Mouse (Mus musculus) forebrain, embryonic 16.5 days (tissue): ENCODE data around the gene Grin2c. TPM values are rescaled to one million over a fixed set of nuclear protein-coding genes. Genes with fewer than 3 reads are reported as not detected.

Experiments
- ATAC-seq: fragments of 200-750 bp; cut with Nextera tagmentation; 2 replicates; pipeline ENCODE4 v1.8.0; 2017; ENCODE audit warnings: mild to moderate bottlenecking, moderate library complexity
- H3K27ac ChIP-seq: fragments of 300-500 bp; sonication (generic); 2 replicates; pipeline ENCODE4 v1.5.1; 2014; ENCODE audit warnings: low read length, control low read depth
- H3K27me3 ChIP-seq: fragments of 300-500 bp; sonication (generic); replicated peaks from 2 replicates; pipeline ENCODE4 v1.6.1; 2014; ENCODE audit warnings: low read length; ENCODE audit not compliant: control insufficient read depth, insufficient read depth
- H3K36me3 ChIP-seq: fragments of 300-500 bp; sonication (generic); 2 replicates; pipeline ENCODE4 v1.6.1; 2014; ENCODE audit not compliant: control insufficient read depth, insufficient read depth
- H3K4me1 ChIP-seq: fragments of 300-500 bp; sonication (generic); replicated peaks from 2 replicates; pipeline ENCODE4 v1.6.1; 2014; ENCODE audit warnings: low read length; ENCODE audit not compliant: control insufficient read depth, insufficient read depth
- H3K4me2 ChIP-seq: fragments of 300-500 bp; sonication (generic); 2 replicates; pipeline ENCODE4 v1.6.1; 2014; ENCODE audit warnings: mild to moderate bottlenecking, low read length, control low read depth
- H3K4me3 ChIP-seq: fragments of 300-500 bp; sonication (generic); replicated peaks from 2 replicates; pipeline ENCODE4 v1.5.1; 2014; ENCODE audit warnings: mild to moderate bottlenecking, low read length, control low read depth
- H3K9ac ChIP-seq: fragments of 300-500 bp; sonication (generic); replicated peaks from 2 replicates; pipeline ENCODE4 v1.6.1; 2014; ENCODE audit warnings: low read depth, low read length, control low read depth
- H3K9me3 ChIP-seq: fragments of 300-500 bp; sonication (generic); 2 replicates; pipeline ENCODE4 v1.6.1; 2016; ENCODE audit warnings: low read length; ENCODE audit not compliant: control insufficient read depth
- WGBS: fragments of 180-500 bp; shearing (Covaris S2); extraction: QIAGEN DNeasy Blood & Tissue Kit; methylation state at CpG from one replicate; pipeline ENCODE4 v1.1.7; 2014; 5-methylcytosine and 5-hydroxymethylcytosine counted together
- polyA plus RNA-seq: library from polyadenylated mRNA; unstranded; fragments of >200 nt; fragmentation: Nextera tagmentation; extraction: Ambion mirVana; gene quantifications from 2 replicates; pipeline ENCODE4 v1.2.1, GENCODE M21; 2015

The Grin2c gene
- polyA plus RNA-seq, 1 experiment from 2014 or later = 0.37 TPM

- no peak overlapping the region for H3K9ac ChIP-seq
- H3K27me3 ChIP-seq = peaks cover 46% of the 10 kb centered on the region
- no peaks in the 10 kb centered on the region for H3K36me3 ChIP-seq
- ATAC-seq = no peak
- no peak overlapping the region for H3K4me3 ChIP-seq
- no peak overlapping the region for H3K27ac ChIP-seq
- H3K4me1 ChIP-seq = no peaks in the 10 kb centered on the region
- no peak overlapping the region for H3K4me2 ChIP-seq
- no peaks in the 10 kb centered on the region for H3K9me3 ChIP-seq
- 79% methylated on average over 4 of the region's 4 CpGs for WGBS
Measured at GRCm38 (mm10) chr11:115259134-115259533, 7.9 kb downstream of the Grin2c start.

- Histone ChIP-seq H3K27ac (no peak overlapping the region), H3K27me3 (peaks cover 44% of the 10 kb centered on the region), H3K4me2 (peak overlapping the region; percentile 39), H3K36me3 (no peaks in the 10 kb centered on the region), H3K9ac (no peak overlapping the region), H3K4me3 (peak overlapping the region; percentile 19), H3K9me3 (no peaks in the 10 kb centered on the region), H3K4me1 (no peaks in the 10 kb centered on the region)
- no peak for ATAC-seq
- WGBS = 15% methylated on average over 56 of the region's 59 CpGs
Measured at GRCm38 (mm10) chr11:115257775-115258510, 9.1 kb downstream of the Grin2c start.

- H3K9me3 ChIP-seq = no peaks in the 10 kb centered on the region
- WGBS = 54% methylated on average over 3 of the region's 3 CpGs
- H3K27ac ChIP-seq = no peak overlapping the region
- H3K4me3 ChIP-seq = no peak overlapping the region
- H3K36me3 ChIP-seq = no peaks in the 10 kb centered on the region
- peaks cover 26% of the 10 kb centered on the region for H3K4me1 ChIP-seq
- H3K27me3 ChIP-seq = peaks cover 27% of the 10 kb centered on the region
- no peak overlapping the region for H3K9ac ChIP-seq
- no peak overlapping the region for H3K4me2 ChIP-seq
- no peak for ATAC-seq
Measured at GRCm38 (mm10) chr11:115251258-115251657, 15.8 kb downstream of the Grin2c start.

DNA sequence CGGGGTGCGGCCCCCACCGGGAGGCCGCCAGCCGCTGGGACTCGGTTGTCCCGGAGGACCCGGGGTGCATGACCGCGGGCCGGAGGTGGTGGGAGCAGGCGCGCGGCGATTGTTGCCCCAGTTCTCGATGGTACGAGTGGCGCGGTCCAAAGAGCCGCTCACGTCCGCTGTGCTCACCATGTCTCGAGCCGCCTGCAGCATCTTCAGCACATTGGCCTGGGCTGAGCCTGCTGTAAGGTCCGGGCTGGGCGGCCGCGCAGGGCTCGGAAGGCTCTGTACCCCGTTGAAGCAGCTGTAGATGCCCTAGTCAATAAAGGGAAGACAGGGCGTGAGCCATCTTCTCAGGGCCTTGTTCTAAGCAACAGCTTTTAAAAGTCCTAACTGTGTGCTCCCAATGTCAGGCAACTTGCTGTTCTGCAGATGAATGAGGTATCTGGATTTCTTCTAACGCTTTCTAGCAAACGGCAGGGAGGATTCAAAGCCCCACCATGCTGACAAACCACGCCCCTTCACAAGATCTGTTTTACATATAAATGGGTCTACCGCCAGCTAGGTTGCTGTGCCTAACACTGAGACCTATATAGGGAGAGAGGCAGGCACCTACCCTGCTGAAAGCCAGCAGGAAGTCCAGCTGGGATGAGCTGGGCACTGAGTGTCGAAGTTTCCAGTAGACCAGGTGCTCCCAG, 16.5 kb downstream of the Grin2c start:
- Histone ChIP-seq H3K4me3 (peak overlapping the region; percentile 59), H3K27me3 (peaks cover 25% of the 10 kb centered on the region), H3K36me3 (no peaks in the 10 kb centered on the region), H3K9me3 (no peaks in the 10 kb centered on the region), H3K4me2 (peak overlapping the region; percentile 97), H3K9ac (peak overlapping the region; percentile 68), H3K27ac (no peak overlapping the region; the same call in 1 of the 2 replicates), H3K4me1 (peaks cover 32% of the 10 kb centered on the region)
- under 1% methylated on average over 36 of the region's 36 CpGs for WGBS
- ATAC-seq = no peak

GRCm38 (mm10) chr11:115249721-115250404, 17.2 kb downstream of the Grin2c start:
- Histone ChIP-seq H3K27ac (no peak overlapping the region; the same call in 1 of the 2 replicates), H3K9ac (peak overlapping the region; percentile 68), H3K4me1 (peaks cover 33% of the 10 kb centered on the region), H3K27me3 (peaks cover 25% of the 10 kb centered on the region), H3K36me3 (no peaks in the 10 kb centered on the region), H3K4me2 (peak overlapping the region; percentile 97), H3K9me3 (no peaks in the 10 kb centered on the region), H3K4me3 (peak overlapping the region; percentile 59)
- ATAC-seq = peak; percentile 36; the same call in 1 of the 2 replicates
- 1% methylated on average over 63 of the region's 63 CpGs for WGBS

DNA sequence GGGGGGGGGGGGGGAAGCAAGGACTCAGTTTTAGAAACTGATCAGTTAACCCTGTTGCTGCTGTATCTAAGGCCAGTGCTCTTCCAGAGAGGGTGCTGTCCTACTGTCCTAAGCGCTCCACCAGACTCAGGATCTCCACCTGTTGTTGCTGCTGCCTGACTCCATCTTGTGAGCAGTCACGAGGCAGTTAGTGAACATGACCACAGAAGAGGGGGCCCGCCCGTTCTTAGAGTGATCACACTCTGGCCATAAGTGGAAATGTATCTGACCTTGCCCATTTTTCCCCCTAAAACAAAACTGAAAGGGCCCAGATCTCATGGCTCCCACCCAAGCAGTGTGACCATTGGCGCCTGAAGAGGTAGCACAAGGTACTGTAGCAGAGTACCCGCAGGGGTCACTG, 19.1 kb downstream of the Grin2c start:
- no peak overlapping the region for H3K4me3 ChIP-seq
- peaks cover 5% of the 10 kb centered on the region for H3K36me3 ChIP-seq
- peaks cover 33% of the 10 kb centered on the region for H3K4me1 ChIP-seq
- ATAC-seq = no peak
- H3K27ac ChIP-seq = no peak overlapping the region
- no peak overlapping the region for H3K9ac ChIP-seq
- WGBS = 75% methylated on average over 6 of the region's 6 CpGs
- H3K4me2 ChIP-seq = no peak overlapping the region
- no peaks in the 10 kb centered on the region for H3K9me3 ChIP-seq
- H3K27me3 ChIP-seq = peaks cover 25% of the 10 kb centered on the region

GRCm38 (mm10) chr11:115247240-115247639, 19.8 kb downstream of the Grin2c start:
- Histone ChIP-seq H3K27ac (no peak overlapping the region), H3K4me2 (no peak overlapping the region), H3K4me1 (peaks cover 33% of the 10 kb centered on the region), H3K4me3 (no peak overlapping the region), H3K36me3 (peaks cover 5% of the 10 kb centered on the region), H3K9ac (no peak overlapping the region), H3K27me3 (peaks cover 25% of the 10 kb centered on the region), H3K9me3 (no peaks in the 10 kb centered on the region)
- ATAC-seq = no peak
- WGBS = 36% methylated on average over 3 of the region's 3 CpGs

- Histone ChIP-seq H3K27me3 (peaks cover 25% of the 10 kb centered on the region), H3K9me3 (no peaks in the 10 kb centered on the region), H3K4me1 (peaks cover 33% of the 10 kb centered on the region), H3K4me3 (no peak overlapping the region), H3K36me3 (peaks cover 5% of the 10 kb centered on the region), H3K27ac (no peak overlapping the region), H3K4me2 (no peak overlapping the region), H3K9ac (no peak overlapping the region)
- no peak for ATAC-seq
- 49% methylated on average over 8 of the region's 8 CpGs for WGBS
Measured at GRCm38 (mm10) chr11:115246386-115246785, 20.7 kb downstream of the Grin2c start.

- 95% methylated on average over 8 of the region's 8 CpGs for WGBS
- H3K9ac ChIP-seq = no peak overlapping the region
- H3K36me3 ChIP-seq = peaks cover 5% of the 10 kb centered on the region
- H3K27ac ChIP-seq = no peak overlapping the region
- H3K27me3 ChIP-seq = peaks cover 15% of the 10 kb centered on the region; the same call in 1 of the 2 replicates
- no peak overlapping the region for H3K4me2 ChIP-seq
- H3K4me3 ChIP-seq = no peak overlapping the region
- peaks cover 23% of the 10 kb centered on the region for H3K4me1 ChIP-seq
- H3K9me3 ChIP-seq = no peaks in the 10 kb centered on the region
- no peak for ATAC-seq
Measured at GRCm38 (mm10) chr11:115244840-115245239, 22.2 kb downstream of the Grin2c start.
